Mouse (Mus musculus) frontal cortex, postnatal 25 days (tissue): ENCODE measurements around the gene A830005F24Rik.

ENCODE experiments used
- DNase-seq, 2 experiments: peaks; one replicate each; pipeline ENCODE4 v3.0.0; 2022; ENCODE audit warnings: low spot score in 2 of 2

Gene A830005F24Rik

DNA sequence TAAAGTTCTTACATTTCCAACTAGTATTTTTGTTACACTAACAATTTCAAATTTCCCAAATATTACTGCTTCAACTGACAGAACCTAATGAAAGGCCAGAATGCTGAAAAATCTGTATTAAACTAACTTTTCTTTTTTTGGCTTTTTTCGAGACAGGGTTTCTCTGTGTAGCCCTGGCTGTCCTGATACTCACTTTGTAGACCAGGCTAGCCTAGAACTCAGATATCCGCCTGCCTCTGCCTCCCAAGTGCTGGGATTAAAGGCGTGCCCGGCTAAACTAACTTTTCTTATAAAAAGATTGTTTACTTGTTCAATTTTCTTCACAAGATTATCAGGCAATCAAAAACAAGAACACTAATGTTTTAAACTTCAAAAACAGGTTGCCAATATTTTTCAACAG lies 31.5 kb downstream of the A830005F24Rik start:
- no peak for DNase-seq

DNA sequence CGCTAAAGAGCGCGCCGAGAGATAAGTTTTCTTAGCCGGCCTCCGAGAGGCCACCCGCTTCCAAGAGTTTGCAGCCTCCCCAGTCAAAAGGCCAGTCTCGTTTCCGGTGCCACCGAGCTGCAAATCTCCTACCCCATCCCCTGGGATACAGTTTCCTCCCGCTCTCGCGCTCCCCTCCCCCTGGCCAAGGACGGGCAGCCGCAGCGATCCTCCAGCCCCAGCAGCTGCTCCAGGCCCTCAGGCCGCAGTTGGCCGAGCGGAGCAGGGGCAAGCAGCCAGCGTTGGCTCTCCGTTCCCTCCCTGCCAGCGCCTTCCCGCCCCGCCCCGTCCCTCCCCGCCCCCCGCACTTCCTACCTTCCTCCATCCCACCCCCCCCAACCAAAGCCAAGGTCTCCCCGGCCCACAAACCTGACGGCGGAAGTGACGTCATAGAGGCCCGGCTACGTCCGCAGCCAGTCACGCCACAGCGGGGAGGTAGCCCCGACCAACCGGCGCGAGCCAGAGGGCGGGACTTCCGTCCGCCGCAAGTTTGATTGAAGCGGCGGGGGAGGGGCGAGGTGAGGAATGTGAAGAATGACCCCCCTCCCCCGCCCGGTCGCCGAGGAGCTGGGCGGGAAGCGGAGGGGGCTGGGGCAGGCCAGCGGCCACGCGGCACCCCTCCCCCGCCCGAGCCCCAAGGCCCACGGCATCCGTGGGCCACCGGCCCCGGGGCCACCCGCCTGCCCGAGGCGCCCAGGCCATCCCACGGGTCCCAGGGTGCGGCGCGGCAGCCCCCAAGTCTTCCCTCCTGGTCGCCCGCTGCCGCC lies 32.3 kb downstream of the A830005F24Rik start:
- DNase-seq = peak; percentile 84 to 92

DNA sequence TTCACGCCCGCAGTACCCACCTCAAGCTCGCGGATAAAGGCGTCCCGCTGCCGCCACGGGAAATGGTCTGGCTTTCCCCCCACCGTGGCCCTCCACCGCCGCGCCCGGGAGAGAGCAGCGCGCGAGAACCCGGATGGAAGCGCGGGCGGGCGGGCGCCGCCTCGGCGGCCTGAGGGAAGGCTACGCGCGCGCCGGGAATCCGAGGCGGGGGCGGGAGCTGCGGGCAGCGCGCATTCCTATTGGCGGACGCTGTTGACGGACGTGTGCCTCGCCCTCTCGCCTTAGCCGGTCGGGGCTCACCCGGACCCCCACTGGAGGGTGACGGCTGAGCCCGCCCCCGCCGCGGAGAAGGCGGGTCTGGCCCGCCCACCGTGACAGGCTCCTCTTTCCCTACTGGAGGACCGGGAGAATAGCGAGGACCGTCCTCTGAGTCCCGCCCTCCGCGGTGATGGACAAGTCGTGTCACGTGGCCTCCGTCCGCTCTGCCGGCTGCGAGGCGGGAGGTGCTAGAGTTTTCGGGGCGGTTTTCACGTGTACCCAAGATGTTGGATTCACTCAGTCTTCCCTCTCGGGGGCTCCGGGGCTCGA lies 33.1 kb downstream of the A830005F24Rik start:
- DNase-seq = peak; percentile 99

DNA sequence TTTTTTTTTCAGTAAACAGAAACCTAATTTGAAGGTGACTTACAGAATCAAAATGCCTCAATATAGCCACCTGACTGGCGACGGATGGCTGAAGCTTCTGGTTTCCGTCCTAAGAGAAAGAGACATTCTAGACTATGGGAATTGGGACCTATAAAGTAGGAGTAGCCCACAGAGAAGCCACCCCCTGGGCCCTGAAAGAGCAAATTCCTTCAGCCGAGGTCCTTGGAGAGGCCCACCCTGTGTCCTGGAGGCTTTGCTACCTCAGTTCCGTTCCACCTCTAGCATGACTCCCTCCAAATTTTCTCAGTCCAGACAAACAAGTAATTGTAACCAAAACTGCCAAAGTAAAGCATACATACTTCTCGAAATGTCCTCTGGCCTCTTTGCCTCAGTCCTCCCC lies 34.3 kb downstream of the A830005F24Rik start:
- DNase-seq = no peak

DNA sequence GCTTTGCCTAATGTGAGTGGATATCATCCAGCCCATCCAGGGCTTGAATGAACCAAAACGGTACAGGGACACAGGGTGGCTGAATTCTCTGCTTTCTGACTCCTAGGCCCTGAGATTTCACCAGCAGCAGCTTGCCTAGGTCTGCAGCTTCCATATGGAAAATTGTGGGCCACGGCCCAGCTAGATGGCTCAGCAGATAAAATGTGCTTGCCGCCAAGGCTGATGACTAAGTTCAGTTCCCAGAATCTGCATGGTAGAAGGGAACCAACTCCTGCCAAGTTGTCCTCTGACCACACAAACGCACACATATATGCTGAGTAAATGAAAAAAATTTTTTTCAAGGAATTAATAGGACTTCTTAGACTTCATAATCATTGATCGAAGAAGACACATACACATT lies 34.9 kb downstream of the A830005F24Rik start:
- DNase-seq = no peak

DNA sequence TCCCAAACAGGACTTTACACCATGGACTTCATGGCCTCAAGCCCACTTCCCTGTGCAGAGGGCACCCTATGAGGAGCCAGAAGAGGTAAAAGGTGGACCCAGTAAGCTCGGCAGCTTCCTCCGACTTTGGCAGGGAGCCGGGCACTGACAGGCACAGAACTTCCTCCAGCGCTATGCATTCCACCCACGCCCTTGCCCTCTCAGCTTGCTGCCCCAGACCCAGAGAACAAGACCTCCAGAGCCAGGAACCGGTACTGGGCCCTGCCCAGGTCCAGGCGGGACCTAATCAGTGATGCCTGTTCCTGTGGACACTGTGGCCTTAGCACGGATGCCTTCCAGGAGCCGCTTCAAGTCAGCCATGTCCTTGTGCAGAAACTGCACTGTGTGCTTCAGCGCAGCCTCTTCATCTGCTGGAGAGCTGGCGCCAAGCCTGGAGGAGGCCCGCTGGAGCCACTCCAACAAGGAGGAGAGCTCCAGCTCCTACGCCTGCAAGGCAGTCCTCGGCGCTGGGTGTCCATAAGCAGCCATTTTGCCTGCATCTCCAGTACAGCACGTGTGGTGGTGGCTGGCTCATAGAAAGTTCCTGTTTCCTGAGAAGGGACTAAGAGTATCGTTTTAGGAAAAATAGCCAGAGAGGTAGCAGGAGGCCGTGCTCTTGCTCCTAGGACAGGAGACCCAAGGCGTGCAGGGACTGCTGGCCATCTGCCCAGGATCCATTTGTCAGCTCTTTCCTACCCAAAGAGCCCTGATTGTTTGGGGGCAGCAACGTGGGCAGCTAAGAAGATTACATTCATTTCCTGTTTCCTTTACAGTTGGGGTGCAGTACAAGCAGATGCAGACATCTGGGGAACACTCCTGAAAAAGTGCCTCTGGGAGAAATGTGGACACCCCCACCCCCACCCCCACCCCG lies 39.1 kb downstream of the A830005F24Rik start:
- DNase-seq = peak; percentile 76 to 82

DNA sequence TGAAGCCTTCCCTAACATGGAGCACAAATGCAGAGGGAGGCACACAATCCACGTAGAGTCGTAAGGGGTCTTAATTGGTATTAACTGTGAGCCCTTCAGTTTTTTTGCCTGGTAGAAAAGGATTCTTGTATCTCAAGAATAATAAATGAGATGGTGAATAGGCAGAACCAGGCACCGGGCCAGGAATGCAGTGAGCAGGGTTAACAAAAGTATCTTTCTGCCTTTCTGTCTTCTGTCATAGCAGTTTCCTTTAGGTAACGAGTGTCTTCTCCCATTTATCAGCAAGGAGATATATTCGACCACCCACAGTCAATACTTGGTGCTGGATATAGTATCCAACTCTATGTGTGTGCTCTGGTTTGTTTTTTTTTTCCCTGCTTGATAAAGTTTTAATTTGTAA lies 40.1 kb downstream of the A830005F24Rik start:
- DNase-seq = no peak

DNA sequence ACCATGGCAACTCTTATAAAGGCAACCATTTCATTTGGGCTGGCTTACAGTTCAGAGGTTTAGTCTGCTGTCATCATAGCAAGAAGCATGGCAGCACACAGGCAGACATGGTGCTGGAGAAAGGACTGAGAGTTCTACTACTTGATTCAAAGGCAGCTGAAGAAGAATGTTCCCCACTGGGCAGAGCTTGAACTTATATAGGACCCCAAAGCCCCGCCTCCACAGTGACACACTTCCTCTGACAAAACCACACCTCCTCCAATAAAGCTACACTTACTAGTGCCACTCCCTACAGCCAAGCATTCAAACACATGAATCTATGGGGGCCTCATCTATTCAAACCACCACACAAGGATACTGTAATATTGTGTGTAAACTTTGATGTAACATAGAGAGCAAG lies 41.2 kb downstream of the A830005F24Rik start:
- no peak for DNase-seq

DNA sequence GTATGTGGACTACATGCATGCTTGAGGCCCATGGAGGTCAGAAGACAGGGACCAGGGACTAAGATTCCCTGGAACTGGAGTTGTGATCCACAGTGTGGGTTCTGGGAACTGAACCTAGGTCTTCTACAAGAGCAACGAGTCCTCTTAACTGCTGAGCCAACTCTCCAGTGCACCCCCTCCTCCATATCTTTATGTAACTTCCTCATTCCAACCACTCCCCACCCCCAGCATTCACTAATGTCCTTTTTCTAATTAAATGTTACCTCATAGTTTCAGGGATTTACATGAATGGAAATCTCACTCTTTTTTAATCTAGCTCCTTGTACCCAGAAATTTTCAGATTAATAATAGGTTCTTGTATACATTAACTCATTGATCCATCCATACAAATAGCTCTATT lies 42.6 kb downstream of the A830005F24Rik start:
- no peak for DNase-seq

DNA sequence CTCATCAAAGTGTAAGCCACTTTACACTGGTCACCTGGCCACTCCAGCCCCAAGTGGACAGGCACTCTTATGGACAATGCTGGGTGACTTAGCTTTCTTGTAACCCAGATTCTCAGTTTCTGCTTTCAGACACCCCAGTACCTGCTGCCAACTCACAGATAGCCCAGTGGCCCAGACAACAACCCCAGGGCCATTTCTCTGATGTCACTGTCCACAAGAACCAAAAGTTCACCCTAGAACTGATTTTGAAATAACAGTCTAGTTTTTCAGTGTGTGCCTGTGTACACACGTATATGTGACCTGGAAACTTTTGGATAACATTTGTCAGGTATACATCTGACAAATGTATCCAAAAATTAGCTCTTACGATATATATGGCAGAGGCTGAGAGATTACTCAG lies 48.1 kb downstream of the A830005F24Rik start:
- DNase-seq = no peak

DNA sequence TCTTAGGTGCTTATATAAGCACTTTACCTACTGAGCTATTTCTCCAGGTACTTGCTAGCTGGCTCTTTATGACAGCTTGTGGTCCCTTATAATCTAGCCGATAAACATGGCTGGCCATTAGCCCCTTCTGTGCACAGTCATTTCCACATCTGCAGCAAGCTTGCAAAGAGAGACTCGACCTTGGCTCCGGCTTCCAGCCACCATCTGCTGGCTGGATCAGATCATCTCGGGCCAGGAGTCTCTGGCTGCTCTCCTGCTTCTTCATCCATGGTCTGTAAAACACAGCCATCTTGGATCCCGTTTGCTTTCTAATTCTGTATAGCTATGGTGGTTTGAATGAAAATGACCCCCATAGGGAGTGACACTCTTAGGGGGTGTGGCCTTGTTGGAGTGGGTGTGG lies 49.0 kb downstream of the A830005F24Rik start:
- DNase-seq = no peak
